Mouse (Mus musculus) left cerebral cortex, postnatal 36 days (tissue): ENCODE measurements at regions not wholly inside any gene's neighbourhood (a gene's known extent, or its start where the extent isn't known, plus 50 kb on each side); places are given as distances from the start of the nearest gene placed in this dataset.

Source experiments
- DNase-seq, 2 experiments: peaks; one replicate each; pipeline ENCODE4 v3.0.0; 2021 to 2022; ENCODE audit warnings: low spot score in 2 of 2, mixed read lengths in 1 of 2
- intact Hi-C: fragments of 180-260 bp; cut with DNase I; formaldehyde crosslinking; loops from one replicate; pipeline ENCODE4 v1.15.1; 2025

DNA sequence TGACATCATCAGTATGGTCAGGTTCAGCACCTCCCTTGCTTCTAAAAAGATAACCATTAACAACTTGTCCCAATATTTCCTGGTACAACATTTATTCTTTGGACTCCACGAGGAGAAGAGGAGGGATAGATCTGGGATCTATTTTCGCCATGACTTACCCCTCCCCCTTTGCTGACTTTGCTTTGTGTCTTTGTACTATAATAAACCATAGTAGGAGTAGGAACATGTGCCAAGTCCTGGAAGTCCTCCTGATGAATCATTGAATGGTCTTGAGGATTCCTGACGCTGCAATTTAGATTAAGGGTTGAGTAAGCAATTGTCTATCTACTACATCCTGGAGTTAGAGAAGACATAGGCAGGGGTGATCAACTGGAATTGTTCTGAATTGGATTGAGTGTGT, 71.2 kb downstream of the Rbm11 start:
- no peak for DNase-seq
- intact Hi-C loops: no loop called here

- intact Hi-C loops: no loop called here
- DNase-seq: peak; percentile 19 to 28
Measured at GRCm38 (mm10) chr16:75667589-75667988, 74.9 kb downstream of the Rbm11 start.

DNA sequence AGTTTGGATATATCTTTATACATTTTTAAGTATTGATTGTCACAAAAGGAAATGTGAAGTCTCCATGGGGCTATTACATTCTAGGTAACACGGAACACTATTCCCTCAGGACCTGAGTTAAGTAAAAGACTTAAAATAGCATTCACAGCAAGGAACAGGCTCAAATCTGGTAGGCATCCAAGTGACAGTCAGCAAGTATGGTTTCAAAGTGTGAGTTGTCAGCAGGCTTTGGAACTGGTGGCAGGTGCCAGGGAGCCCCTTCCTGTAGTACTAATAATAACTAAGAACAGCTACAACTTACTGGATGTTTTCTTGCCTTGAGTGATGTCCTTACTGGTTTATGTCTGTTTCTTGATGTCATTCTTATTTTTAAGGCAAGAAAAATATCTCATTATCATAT, 79.5 kb downstream of the Rbm11 start:
- intact Hi-C loops: no loop called here
- DNase-seq: no peak

DNA sequence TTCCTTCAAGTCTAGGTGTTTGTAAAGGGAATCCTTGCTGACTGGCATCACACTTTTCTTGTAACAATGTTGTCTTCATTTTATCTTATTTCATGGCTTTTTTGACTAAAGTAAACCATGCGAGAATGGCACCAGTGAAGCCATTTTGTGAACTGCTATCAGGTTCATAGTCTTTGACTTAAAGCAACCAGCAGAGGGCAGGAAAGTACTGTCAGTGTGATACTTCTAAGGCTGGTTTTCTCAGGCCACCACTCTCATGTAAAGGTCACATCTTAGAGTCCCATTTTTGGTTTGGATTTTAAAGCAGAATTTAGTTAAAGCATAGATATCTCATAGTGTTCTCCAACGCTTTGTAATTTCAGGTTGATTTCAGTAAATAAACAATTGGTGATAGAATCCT, 83.2 kb downstream of the Rbm11 start:
- intact Hi-C loops: no loop called here
- no peak for DNase-seq

- DNase-seq: no peak
- intact Hi-C loops: no loop called here
Measured at GRCm38 (mm10) chr16:75677180-75677579, 84.5 kb downstream of the Rbm11 start.
